Mouse (Mus musculus) layer of hippocampus, adult 8-10 months (tissue): ENCODE results near the gene Spata1. TPM values are rescaled to one million over a fixed set of nuclear protein-coding genes. Genes with fewer than 3 reads are reported as not detected.

Source experiments
- DNase-seq, 2 experiments: peaks; one replicate each; pipeline ENCODE4 v3.0.0; 2022; ENCODE audit warnings: low spot score in 2 of 2
- total RNA-seq, 4 experiments: library from RNA; stranded (reverse); gene quantifications; 2 replicates each; pipeline ENCODE4 v1.2.4; 2022

The Spata1 gene
- total RNA-seq, 4 experiments from 2014 or later: 2.4 to 4.3 (median 2.6) TPM

GRCm38 (mm10) chr3:146419992-146420537 lies 79.5 kb downstream of the Spata1 start:
- DNase-seq: no peak

GRCm38 (mm10) chr3:146419534-146419933 lies 80.0 kb downstream of the Spata1 start:
- DNase-seq: no peak

GRCm38 (mm10) chr3:146418901-146419300 lies 80.7 kb downstream of the Spata1 start:
- DNase-seq: no peak

- DNase-seq: no peak
These were observed 81.7 kb downstream of the Spata1 start for GRCm38 (mm10) chr3:146417873-146418272.

- no peak for DNase-seq
These were observed 85.0 kb downstream of the Spata1 start for GRCm38 (mm10) chr3:146414555-146414954.

GRCm38 (mm10) chr3:146413992-146414391 lies 85.6 kb downstream of the Spata1 start:
- DNase-seq: peak in 1 of 2 experiments; percentile 35

- DNase-seq: no peak
These were observed 86.5 kb downstream of the Spata1 start for GRCm38 (mm10) chr3:146413016-146413415.

- DNase-seq: no peak
These were observed 87.1 kb downstream of the Spata1 start for GRCm38 (mm10) chr3:146412480-146412879.

GRCm38 (mm10) chr3:146412008-146412407 lies 87.5 kb downstream of the Spata1 start:
- no peak for DNase-seq

- DNase-seq: no peak
These were observed 89.4 kb downstream of the Spata1 start for GRCm38 (mm10) chr3:146410114-146410513.

Other genes with a start within 250 kb of the Spata1 start
- 100 to 1,000 TPM in 3 of 4 experiments, 10 to 100 TPM in 1; 98.2 to 108 (median 102) TPM for gene Ssx2ip, start 95.1 kb downstream of the Spata1 start, total RNA-seq
- gene Ctbs, start 50.0 kb downstream of the Spata1 start, total RNA-seq: 10 to 100 TPM in 1 of 4 experiments, 1 to 10 TPM in 3; 6.8 to 11.4 (median 9.0) TPM
- gene Gng5, start 54 bp upstream of the Spata1 start, total RNA-seq: 10 to 100 TPM; 42.1 to 67.4 (median 54.4) TPM
- gene Rpf1, start 21.7 kb upstream of the Spata1 start, total RNA-seq: 10 to 100 TPM; 17.6 to 18.8 (median 18.3) TPM
- under 1 TPM; 0.13 to 0.89 (median 0.24) TPM for gene Uox, start 70.7 kb upstream of the Spata1 start, total RNA-seq
- gene Dnase2b, start 115.8 kb upstream of the Spata1 start, total RNA-seq: not detected
- under 1 TPM in 1 of 4 experiments, not detected in 3; 0.22 TPM for gene 4930503B20Rik, start 151.6 kb upstream of the Spata1 start, total RNA-seq
- under 1 TPM in 2 of 4 experiments, not detected in 2; 0.45 to 0.63 TPM for gene Samd13, start 185.8 kb upstream of the Spata1 start, total RNA-seq